Mouse (Mus musculus) left cerebral cortex, adult 18-20 months (tissue): ENCODE measurements at regions not wholly inside any gene's neighbourhood (a gene's known extent, or its start where the extent isn't known, plus 50 kb on each side); places are given as distances from the start of the nearest gene placed in this dataset.

Source experiments
- DNase-seq, 2 experiments: peaks; one replicate each; pipeline ENCODE4 v3.0.0; 2021 to 2022; ENCODE audit warnings: low spot score in 2 of 2, mixed read lengths in 1 of 2

- DNase-seq, result no peak
Measured at GRCm38 (mm10) chr10:9310346-9310745, 364.7 kb downstream of the Samd5 start.

- no peak for DNase-seq
Measured at GRCm38 (mm10) chr10:9296055-9296454, 379.0 kb downstream of the Samd5 start.

GRCm38 (mm10) chr10:9295269-9295668 lies 379.7 kb downstream of the Samd5 start:
- no peak for DNase-seq

GRCm38 (mm10) chr10:9294620-9295019 lies 380.4 kb downstream of the Samd5 start:
- DNase-seq, result no peak

- DNase-seq, result peak in 1 of 2 experiments; percentile 5
Measured at GRCm38 (mm10) chr10:9291456-9292146, 383.4 kb downstream of the Samd5 start.

- DNase-seq, result no peak
Measured at GRCm38 (mm10) chr10:9272940-9273339, 387.1 kb upstream of the Sash1 start.

GRCm38 (mm10) chr10:9272243-9272642 lies 386.4 kb upstream of the Sash1 start:
- DNase-seq, result no peak

GRCm38 (mm10) chr10:9265528-9265927 lies 379.7 kb upstream of the Sash1 start:
- no peak for DNase-seq

- DNase-seq, result no peak
Measured at GRCm38 (mm10) chr10:9264309-9265000, 378.6 kb upstream of the Sash1 start.

GRCm38 (mm10) chr10:9258705-9259104 lies 372.8 kb upstream of the Sash1 start:
- DNase-seq, result no peak

GRCm38 (mm10) chr10:9252941-9253217 lies 367.0 kb upstream of the Sash1 start:
- DNase-seq, result no peak

GRCm38 (mm10) chr10:9252120-9252940 lies 366.5 kb upstream of the Sash1 start:
- DNase-seq, result no peak

GRCm38 (mm10) chr10:9243281-9243618 lies 357.4 kb upstream of the Sash1 start:
- DNase-seq, result no peak

- DNase-seq, result no peak
Measured at GRCm38 (mm10) chr10:9242596-9243280, 356.9 kb upstream of the Sash1 start.

- DNase-seq, result no peak
Measured at GRCm38 (mm10) chr10:9239956-9240355, 354.1 kb upstream of the Sash1 start.

- DNase-seq, result no peak
Measured at GRCm38 (mm10) chr10:9231751-9232150, 345.9 kb upstream of the Sash1 start.

- DNase-seq, result no peak
Measured at GRCm38 (mm10) chr10:9229116-9229515, 343.2 kb upstream of the Sash1 start.

- no peak for DNase-seq
Measured at GRCm38 (mm10) chr10:9227361-9227760, 341.5 kb upstream of the Sash1 start.

- DNase-seq, result no peak
Measured at GRCm38 (mm10) chr10:9210646-9211045, 324.8 kb upstream of the Sash1 start.

GRCm38 (mm10) chr10:9204096-9204495 lies 318.2 kb upstream of the Sash1 start:
- peak; percentile 44 to 68 for DNase-seq

GRCm38 (mm10) chr10:9203323-9203722 lies 317.5 kb upstream of the Sash1 start:
- no peak for DNase-seq

- DNase-seq, result no peak
Measured at GRCm38 (mm10) chr10:9202922-9203321, 317.1 kb upstream of the Sash1 start.
